Mouse (Mus musculus) liver, embryonic 11.5 days (tissue): ENCODE measurements around the gene Dnmbp. TPM values are rescaled to one million over a fixed set of nuclear protein-coding genes. Genes with fewer than 3 reads are reported as not detected.

Source experiments
- ATAC-seq: fragments of 200-750 bp; cut with Nextera tagmentation; replicated peaks from 2 replicates; pipeline ENCODE4 v1.8.0; 2017; ENCODE audit warnings: moderate number of reproducible peaks, mild to moderate bottlenecking, moderate TSS enrichment, moderate library complexity; ENCODE audit not compliant: low FRiP score
- DNase-seq: peaks from one replicate; pipeline ENCODE4 v3.0.0-alpha.2; 2017; ENCODE audit warnings: low spot score
- H3K27ac ChIP-seq: fragments of 300-500 bp; sonication (generic); 2 replicates; pipeline ENCODE4 v1.5.1; 2014; ENCODE audit warnings: mild to moderate bottlenecking, low read depth, low read length, control low read depth
- H3K27me3 ChIP-seq: fragments of 300-500 bp; sonication (generic); replicated peaks from 2 replicates; pipeline ENCODE4 v1.6.1; 2014; ENCODE audit warnings: low read length, mixed read lengths; ENCODE audit not compliant: control insufficient read depth, insufficient read depth
- H3K36me3 ChIP-seq: fragments of 300-500 bp; sonication (generic); 2 replicates; pipeline ENCODE4 v1.6.1; 2014; ENCODE audit warnings: mild to moderate bottlenecking, low read length, moderate library complexity, mixed read lengths; ENCODE audit not compliant: control insufficient read depth, insufficient read depth
- H3K4me1 ChIP-seq: fragments of 300-500 bp; sonication (generic); replicated peaks from 2 replicates; pipeline ENCODE4 v1.6.1; 2014; ENCODE audit warnings: low read length, mixed read lengths; ENCODE audit not compliant: control insufficient read depth, insufficient read depth
- H3K4me2 ChIP-seq: fragments of 300-500 bp; sonication (generic); 2 replicates; pipeline ENCODE4 v1.6.1; 2014; ENCODE audit warnings: mild to moderate bottlenecking, control low read depth, moderate library complexity
- H3K4me3 ChIP-seq: fragments of 300-500 bp; sonication (generic); 2 replicates; pipeline ENCODE4 v1.5.1; 2014; ENCODE audit warnings: low read depth, low read length, control low read depth
- H3K9ac ChIP-seq: fragments of 300-500 bp; sonication (generic); 2 replicates; pipeline ENCODE4 v1.6.1; 2014; ENCODE audit warnings: low read depth, low read length, control low read depth
- H3K9me3 ChIP-seq: fragments of 300-500 bp; sonication (generic); 2 replicates; pipeline ENCODE4 v1.6.1; 2016; ENCODE audit warnings: low read length, inconsistent platforms, mixed read lengths; ENCODE audit not compliant: control insufficient read depth
- WGBS: fragments of 180-500 bp; shearing (Covaris S2); extraction: QIAGEN DNeasy Blood & Tissue Kit; methylation state at CpG from one replicate; pipeline ENCODE4 v1.1.7; 2014; 5-methylcytosine and 5-hydroxymethylcytosine counted together
- polyA plus RNA-seq: library from polyadenylated mRNA; unstranded; fragments of >200 nt; fragmentation: Nextera tagmentation; extraction: Ambion mirVana; gene quantifications from 2 replicates; pipeline ENCODE4 v1.2.1, GENCODE M21; 2014

Gene Dnmbp
- polyA plus RNA-seq, 1 experiment from 2014 or later: 8.7 TPM

DNA sequence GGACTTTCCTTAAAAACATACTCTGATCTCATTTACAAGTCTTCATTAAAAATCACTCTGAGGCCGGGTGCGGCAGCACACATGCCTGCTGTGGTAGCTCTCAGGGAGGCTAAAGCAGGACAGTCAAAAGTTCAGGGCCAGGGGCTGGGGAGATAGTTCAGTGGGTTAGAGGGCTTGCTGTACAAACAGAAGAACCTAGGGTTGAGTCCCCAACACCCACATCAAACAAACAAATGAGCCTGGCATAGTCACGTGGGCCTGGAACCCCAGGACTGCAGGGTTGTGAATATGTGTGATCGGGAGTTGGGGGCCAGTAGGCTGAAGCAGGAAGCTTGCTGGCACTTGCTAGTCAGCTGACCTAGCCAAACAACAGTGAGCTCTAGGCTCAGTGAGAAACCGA lies 44.0 kb downstream of the Dnmbp start:
- DNase-seq (no peak), ATAC-seq (no peak)
- Histone ChIP-seq H3K4me1 (peaks cover 1% of the 10 kb centered on the region; the same call in 1 of the 2 replicates), H3K4me3 (no peak overlapping the region), H3K9me3 (no peaks in the 10 kb centered on the region), H3K4me2 (no peak overlapping the region), H3K36me3 (no peaks in the 10 kb centered on the region), H3K9ac (no peak overlapping the region), H3K27me3 (no peaks in the 10 kb centered on the region), H3K27ac (no peak overlapping the region)
- WGBS: 75% methylated on average over 5 of the region's 5 CpGs

DNA sequence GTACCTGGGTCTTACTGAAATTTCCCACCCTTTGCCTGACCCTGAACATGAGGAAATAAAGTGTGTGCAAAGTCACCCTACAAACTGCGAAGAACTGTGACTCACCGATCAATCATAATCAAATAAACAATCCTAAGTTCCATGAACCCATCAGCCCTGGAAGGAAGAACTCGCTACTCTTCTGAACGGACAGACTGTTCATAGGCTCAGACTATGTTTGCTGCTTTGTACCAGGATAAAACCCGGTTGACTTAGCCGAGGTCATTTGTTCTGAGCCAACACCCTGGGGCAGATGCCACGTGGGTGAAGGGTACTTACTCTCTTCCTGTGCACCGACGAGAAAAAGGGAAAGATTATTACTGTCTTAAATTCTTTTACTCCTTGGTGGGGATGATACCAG lies 45.2 kb downstream of the Dnmbp start:
- DNase-seq (no peak), ATAC-seq (no peak)
- H3K27me3 ChIP-seq: no peaks in the 10 kb centered on the region
- no peak overlapping the region; the same call in 1 of the 2 replicates for H3K27ac ChIP-seq
- no peaks in the 10 kb centered on the region for H3K36me3 ChIP-seq
- H3K4me2 ChIP-seq: no peak overlapping the region
- H3K4me3 ChIP-seq: no peak overlapping the region
- no peak overlapping the region for H3K9ac ChIP-seq
- H3K4me1 ChIP-seq: peaks cover 6% of the 10 kb centered on the region; the same call in 1 of the 2 replicates
- WGBS: 66% methylated on average over 9 of the region's 9 CpGs
- H3K9me3 ChIP-seq: no peaks in the 10 kb centered on the region

DNA sequence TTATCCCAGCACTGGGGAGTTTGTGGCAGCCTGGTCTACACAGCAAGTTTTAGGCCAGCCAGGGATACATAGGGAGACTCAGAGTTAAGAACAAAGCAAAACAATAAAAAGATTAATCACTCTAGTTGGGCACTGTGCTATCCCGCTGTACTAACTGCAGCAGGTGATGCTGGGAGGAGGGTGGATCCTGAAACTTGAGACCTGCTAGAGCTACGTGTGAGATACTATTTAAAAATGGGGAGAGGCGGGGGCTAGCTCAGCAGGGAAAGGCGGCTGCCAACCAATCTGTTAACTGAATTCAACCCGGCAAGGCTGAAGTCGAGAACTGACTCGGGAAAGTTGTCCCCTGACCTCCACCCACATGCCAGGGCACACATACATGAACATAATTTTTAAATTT lies 45.9 kb downstream of the Dnmbp start:
- 34% methylated on average over 7 of the region's 7 CpGs for WGBS
- Histone ChIP-seq H3K27ac (no peak overlapping the region), H3K36me3 (no peaks in the 10 kb centered on the region), H3K4me3 (no peak overlapping the region), H3K4me1 (peaks cover 6% of the 10 kb centered on the region; the same call in 1 of the 2 replicates), H3K9ac (no peak overlapping the region), H3K4me2 (0 out of 2 replicates have a peak overlapping the region, but pooled peaks have one; percentile 22), H3K27me3 (no peaks in the 10 kb centered on the region), H3K9me3 (no peaks in the 10 kb centered on the region)
- no peak for ATAC-seq
- DNase-seq: no peak

DNA sequence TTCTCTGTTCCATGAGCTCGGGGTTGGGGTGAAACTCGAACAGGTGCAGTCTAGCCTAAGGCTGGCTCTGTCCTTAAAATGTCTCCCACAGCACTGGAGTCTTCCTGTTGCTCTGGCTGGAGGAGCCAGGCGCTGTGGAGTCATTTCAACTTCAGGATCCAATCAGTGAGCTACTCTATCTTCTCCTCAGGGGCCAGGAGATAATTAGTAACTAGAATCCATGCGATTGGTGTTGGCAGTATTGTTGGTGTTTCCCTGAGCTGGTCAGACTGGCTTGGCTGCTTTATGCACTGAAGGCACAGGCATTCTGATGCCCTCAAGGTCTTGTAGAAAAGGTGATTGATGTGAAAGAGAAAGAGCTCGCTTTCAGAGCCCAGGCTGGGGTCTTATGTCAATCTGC lies 49.5 kb downstream of the Dnmbp start:
- H3K27me3 ChIP-seq: no peaks in the 10 kb centered on the region
- peak overlapping the region; percentile 26; the same call in 1 of the 2 replicates for H3K4me2 ChIP-seq
- no peaks in the 10 kb centered on the region for H3K9me3 ChIP-seq
- peaks cover 6% of the 10 kb centered on the region; the same call in 1 of the 2 replicates for H3K4me1 ChIP-seq
- H3K36me3 ChIP-seq: no peaks in the 10 kb centered on the region
- 0 out of 2 replicates have a peak overlapping the region, but pooled peaks have one; percentile 9 for H3K9ac ChIP-seq
- DNase-seq (no peak), ATAC-seq (no peak)
- no peak overlapping the region for H3K27ac ChIP-seq
- WGBS: 56% methylated on average over 5 of the region's 5 CpGs
- H3K4me3 ChIP-seq: no peak overlapping the region

DNA sequence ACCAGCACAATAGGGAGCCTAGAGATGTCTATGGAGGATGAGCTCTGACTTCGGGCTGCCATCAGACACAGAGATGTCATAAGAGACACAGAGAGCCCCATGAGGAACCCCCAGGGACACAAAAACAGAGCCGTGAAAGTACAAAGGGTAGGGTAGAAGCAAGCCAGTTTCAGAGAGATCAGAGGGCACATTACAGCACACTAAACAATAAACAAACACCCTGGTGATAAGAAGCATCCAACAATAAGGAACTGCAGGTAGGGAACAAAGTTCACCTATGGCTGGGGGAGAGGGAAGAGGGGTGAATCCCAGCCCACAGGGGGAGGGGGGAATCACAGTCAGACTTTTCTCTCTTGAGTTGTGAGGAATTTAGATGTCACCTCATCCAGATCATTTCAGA lies 52.3 kb downstream of the Dnmbp start:
- ATAC-seq: no peak
- H3K9ac ChIP-seq: no peak overlapping the region
- no peak overlapping the region for H3K4me3 ChIP-seq
- no peaks in the 10 kb centered on the region for H3K9me3 ChIP-seq
- H3K4me1 ChIP-seq: peaks cover 10% of the 10 kb centered on the region
- H3K36me3 ChIP-seq: no peaks in the 10 kb centered on the region
- WGBS: 78% methylated on average over 2 of the region's 2 CpGs
- no peak overlapping the region for H3K27ac ChIP-seq
- H3K4me2 ChIP-seq: no peak overlapping the region
- H3K27me3 ChIP-seq: no peaks in the 10 kb centered on the region
- no peak for DNase-seq

DNA sequence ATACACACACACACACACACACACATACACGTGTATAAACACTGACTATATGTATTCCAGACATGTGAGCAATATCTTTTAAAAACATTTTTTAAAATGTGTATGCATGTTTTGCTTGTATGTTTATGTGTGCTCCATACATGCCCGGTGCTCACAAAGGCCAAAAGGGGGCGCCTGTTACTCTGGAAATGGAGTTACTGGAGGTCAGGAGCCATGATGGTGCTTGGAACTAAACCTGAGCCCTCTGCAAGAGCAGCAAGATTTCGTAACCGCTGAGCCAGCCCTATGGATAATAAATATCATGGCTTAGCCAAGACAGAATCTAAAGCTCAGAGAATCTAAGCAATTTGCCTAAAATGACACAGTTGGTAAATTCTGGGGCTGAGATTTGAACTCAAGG lies 52.7 kb downstream of the Dnmbp start:
- no peaks in the 10 kb centered on the region for H3K36me3 ChIP-seq
- H3K9me3 ChIP-seq: no peaks in the 10 kb centered on the region
- no peak overlapping the region for H3K27ac ChIP-seq
- ATAC-seq: no peak
- DNase-seq: no peak
- no peaks in the 10 kb centered on the region for H3K27me3 ChIP-seq
- WGBS: 81% methylated on average over 5 of the region's 5 CpGs
- H3K4me1 ChIP-seq: peaks cover 10% of the 10 kb centered on the region
- no peak overlapping the region for H3K4me3 ChIP-seq
- H3K9ac ChIP-seq: no peak overlapping the region
- no peak overlapping the region for H3K4me2 ChIP-seq

DNA sequence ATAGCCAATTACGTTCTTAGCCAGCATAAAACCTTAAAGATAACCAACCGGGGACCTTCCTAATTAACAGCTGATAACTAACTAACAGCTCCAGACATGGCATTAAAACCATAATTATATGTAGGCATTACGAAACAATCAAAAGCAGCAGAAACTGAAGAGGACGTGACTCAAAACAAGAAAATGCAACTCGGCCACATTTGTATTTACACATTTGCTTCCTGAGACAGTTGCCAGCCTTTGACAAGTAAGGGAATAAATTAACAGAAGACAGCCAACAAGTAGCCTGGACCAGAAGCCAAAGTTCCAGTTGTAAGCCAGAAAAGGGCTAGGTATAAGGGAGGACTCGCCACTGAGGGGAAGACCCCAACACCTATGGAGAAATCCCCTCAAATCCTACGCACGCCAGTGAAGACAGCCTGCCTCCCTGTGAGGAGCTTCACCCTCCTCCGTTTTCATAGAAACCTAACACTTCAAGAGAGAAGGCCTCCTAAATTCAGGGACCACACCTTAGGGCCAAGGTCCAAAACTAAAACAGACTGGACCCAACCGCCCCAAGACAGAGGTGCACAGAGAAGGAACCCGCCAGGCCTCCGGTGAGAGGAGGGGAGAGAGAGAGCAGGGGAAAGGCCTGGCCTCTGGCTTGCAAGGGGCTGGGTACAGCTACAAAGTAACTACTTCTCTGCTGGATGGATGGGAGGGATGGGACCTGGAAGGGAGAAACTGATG lies 53.5 kb downstream of the Dnmbp start:
- no peaks in the 10 kb centered on the region for H3K36me3 ChIP-seq
- ATAC-seq (no peak), DNase-seq (no peak)
- WGBS: 80% methylated on average over 12 of the region's 12 CpGs
- H3K9ac ChIP-seq: no peak overlapping the region
- no peaks in the 10 kb centered on the region for H3K27me3 ChIP-seq
- no peak overlapping the region for H3K27ac ChIP-seq
- H3K9me3 ChIP-seq: no peaks in the 10 kb centered on the region
- no peak overlapping the region for H3K4me3 ChIP-seq
- peaks cover 10% of the 10 kb centered on the region for H3K4me1 ChIP-seq
- no peak overlapping the region for H3K4me2 ChIP-seq

DNA sequence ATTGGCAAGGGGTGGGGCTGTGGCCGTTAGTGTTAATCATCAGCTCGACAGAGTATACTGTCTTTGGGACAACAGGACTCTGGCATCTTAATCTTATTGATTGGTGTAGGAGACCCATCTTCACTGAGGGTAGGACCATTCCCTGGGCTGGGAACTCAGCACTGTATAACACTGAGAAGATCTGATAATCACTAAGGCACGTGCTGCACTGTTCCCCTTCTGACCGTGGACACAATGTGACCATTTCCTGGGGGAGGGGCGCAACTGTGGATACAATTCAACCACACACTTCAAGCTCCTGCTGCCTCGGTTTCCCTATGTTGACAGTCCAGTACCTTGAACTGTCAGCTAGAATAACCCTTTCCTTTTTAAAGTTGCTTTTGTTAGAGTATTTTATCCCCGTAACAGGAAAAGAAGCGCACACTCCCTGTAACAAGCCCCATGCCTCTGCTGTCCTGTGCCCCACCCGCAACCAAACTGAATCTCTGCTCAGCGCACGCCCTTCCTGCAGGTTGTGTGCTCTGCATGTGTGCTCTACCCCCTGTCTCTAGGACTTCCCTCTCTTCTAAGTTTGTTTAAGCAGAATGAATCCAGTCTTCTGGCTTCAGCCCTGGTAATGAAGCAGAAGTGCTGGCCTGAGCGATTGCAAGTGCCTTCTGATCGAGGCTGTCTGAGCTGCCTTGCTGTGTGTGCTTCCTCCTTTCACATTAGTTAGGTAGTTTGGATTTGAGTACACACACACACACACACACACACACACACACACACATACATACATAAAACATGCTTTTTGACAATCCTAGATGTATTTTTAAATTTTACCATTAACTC lies 55.1 kb downstream of the Dnmbp start:
- ATAC-seq: no peak
- peak overlapping the region; percentile 14; the same call in 1 of the 2 replicates for H3K4me2 ChIP-seq
- no peaks in the 10 kb centered on the region for H3K9me3 ChIP-seq
- peaks cover under 1% of the 10 kb centered on the region for H3K27me3 ChIP-seq
- no peak overlapping the region for H3K9ac ChIP-seq
- DNase-seq: no peak
- H3K27ac ChIP-seq: no peak overlapping the region
- no peak overlapping the region for H3K4me3 ChIP-seq
- H3K4me1 ChIP-seq: peaks cover 5% of the 10 kb centered on the region
- 44% methylated on average over 13 of the region's 13 CpGs for WGBS
- H3K36me3 ChIP-seq: no peaks in the 10 kb centered on the region
